Mouse (Mus musculus) heart, adult 18-20 months (tissue): ENCODE data around the gene Gm12166. TPM values are rescaled to one million over a fixed set of nuclear protein-coding genes. Genes with fewer than 3 reads are reported as not detected.

ENCODE experiments used
- DNase-seq, 2 experiments: peaks; one replicate each; pipeline ENCODE4 v3.0.0; 2021 to 2022; ENCODE audit warnings: mixed read lengths in 1 of 2
- long read RNA-seq, 2 experiments: library from polyadenylated mRNA; stranded (forward); transcript quantifications; one replicate each; pipeline ENCODE4 v2.0.0; 2021
- total RNA-seq, 2 experiments: library from RNA; stranded (reverse); gene quantifications; 2 replicates each; pipeline ENCODE4 v1.2.3; 2021

Gm12166 gene
- total RNA-seq = 1 to 10 TPM; 1.0 to 2.9 TPM
- long read RNA-seq, experiment 1, partial matches to known transcripts = 0 of 1 reads
- long read RNA-seq, experiment 1, other reads (novel, unspliced or antisense) = 0 of 1 reads
- long read RNA-seq, experiment 2 = 0 reads

GRCm38 (mm10) chr11:46052105-46052659, at the start of gene Gm12166:
Gene Gm12166, minus strand, starts transcription at chr11:46052321.
- peak; percentile 81 to 87 for DNase-seq

DNA sequence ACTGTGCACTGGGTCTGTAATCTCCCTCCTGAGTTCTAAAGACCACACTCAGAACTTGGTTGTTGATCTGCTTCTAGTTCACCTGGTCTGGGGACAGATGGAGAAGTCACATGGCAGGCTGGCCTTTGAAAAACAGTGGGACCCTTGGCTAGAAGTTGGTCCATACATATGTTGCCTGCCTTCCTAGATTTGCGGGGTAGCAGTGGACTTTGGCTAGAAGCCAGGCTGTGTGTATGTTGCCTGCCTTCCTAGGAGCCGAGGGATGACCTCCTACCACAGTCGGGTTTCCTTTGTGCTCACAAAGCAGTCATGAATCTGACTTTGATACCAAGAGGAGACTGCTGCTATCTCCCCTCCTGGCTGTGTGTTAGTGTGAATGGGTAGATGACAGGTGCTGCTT, 44.9 kb upstream of the Gm12166 start:
- DNase-seq = no peak

GRCm38 (mm10) chr11:46096265-46096649, 44.1 kb upstream of the Gm12166 start:
- no peak for DNase-seq

GRCm38 (mm10) chr11:46095477-46096264, 43.5 kb upstream of the Gm12166 start:
- DNase-seq = peak; percentile 69

- peak in 1 of 2 experiments; percentile 48 for DNase-seq
Measured at GRCm38 (mm10) chr11:46092121-46092520, 40.0 kb upstream of the Gm12166 start.

GRCm38 (mm10) chr11:46090951-46091667, 39.0 kb upstream of the Gm12166 start:
- DNase-seq = no peak

- DNase-seq = no peak
Measured at GRCm38 (mm10) chr11:46090036-46090725, 38.1 kb upstream of the Gm12166 start.

- peak in 1 of 2 experiments; percentile 40 for DNase-seq
Measured at GRCm38 (mm10) chr11:46089081-46089713, 37.1 kb upstream of the Gm12166 start.

DNA sequence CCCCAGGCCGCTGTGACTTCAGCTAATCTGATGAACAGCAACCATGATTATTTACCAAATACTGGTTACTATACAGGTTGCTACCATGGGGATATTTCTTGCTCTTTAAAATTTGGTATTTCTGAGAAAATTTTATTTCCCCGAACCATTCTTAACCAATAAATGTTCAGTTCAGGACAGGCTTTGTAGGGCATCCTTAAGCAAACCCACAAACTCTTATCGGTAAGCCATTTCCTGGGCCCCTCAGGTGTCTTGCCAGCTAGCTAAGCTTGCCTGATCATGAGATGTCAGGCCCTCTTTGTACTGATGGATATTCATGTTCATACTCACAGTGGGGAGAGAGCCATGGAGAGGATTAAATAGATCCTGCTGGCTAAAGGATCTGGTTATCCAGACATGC, 34.3 kb upstream of the Gm12166 start:
- no peak for DNase-seq

DNA sequence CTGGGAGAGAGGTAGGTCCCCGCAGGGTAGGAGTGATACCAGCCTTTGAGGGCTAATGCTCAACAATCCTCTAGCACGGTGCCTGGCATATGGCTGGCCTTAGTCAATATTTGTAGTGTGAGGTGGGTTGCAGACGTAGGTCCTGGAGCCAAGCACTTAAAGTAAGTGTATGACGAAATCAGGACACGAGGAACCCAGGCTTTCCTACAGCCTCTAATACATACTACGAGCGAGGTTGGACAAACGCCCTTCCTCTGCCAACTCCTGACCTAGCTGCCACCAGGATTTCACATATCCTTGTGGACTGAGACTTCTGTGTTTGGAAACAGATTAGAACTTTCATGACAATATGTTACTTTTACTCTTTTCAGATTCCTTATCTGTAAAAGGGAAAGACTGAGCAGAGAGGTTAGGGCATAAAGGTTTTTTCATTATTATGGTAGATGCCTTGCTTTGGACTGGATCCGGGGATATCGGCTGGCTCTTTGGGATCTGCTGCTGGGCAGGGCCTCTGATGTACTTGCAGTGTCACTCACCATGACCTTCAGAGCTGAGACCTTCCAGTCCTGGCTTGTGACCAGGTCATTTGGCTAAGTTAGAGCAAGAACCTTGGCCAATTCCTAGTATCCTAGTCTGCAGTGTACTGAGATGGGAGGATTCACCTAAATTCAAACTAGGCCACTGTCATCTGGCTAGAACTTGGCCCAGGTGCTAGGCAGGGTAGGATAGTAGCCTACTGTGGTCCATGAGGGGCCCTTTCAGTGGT, 33.5 kb upstream of the Gm12166 start:
- DNase-seq = peak; percentile 71 to 80

- DNase-seq = peak; percentile 52 to 59
Measured at GRCm38 (mm10) chr11:46084568-46084967, 32.4 kb upstream of the Gm12166 start.

DNA sequence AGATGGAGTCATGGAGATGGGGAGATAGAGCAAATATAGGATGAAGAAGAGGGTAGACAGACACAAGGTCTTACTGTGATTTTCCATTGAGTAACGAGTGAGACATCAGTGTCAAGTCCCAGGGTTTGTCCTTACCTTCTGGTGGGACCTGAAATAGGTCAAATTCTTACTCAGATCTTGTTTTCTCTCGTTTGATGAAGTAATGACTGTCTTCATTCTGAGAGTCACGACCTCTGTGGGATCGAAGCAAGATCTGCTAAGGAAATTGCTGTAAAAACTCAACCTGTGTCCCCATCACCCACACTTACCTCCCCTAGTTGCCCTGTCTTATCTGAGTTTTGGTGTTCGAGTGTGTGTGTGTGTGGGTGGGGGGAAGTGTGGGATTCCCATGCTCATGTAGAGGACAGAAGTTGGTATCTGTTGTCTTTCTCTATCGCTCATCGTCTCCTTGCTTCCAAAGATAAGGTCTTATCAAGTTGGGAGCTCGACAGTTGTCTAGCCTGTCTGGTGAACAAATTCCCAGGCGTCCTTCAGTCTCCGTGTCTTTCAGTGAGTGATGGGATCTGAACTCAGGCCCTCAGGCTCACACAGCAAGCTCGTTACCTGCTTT, 31.8 kb upstream of the Gm12166 start:
- DNase-seq = no peak

DNA sequence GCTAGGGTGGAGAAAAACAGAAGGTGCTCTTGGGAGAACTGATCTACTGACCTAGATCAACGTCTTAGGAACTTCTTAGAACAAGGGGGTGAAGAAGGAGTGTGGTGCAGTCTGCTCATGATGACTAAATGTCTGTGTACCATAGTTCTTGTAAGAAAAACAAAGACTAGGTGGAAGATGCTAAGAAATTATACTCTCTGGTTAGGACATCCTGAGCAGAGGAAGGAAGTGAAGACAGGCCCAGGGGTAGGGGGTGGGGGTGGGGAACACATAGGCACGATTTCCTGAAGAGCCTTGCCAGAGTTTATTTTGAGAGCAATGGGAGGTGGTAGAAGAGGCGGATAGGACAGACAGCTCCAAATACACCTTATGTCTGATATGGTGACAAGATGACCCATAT, 31.3 kb upstream of the Gm12166 start:
- DNase-seq = no peak

DNA sequence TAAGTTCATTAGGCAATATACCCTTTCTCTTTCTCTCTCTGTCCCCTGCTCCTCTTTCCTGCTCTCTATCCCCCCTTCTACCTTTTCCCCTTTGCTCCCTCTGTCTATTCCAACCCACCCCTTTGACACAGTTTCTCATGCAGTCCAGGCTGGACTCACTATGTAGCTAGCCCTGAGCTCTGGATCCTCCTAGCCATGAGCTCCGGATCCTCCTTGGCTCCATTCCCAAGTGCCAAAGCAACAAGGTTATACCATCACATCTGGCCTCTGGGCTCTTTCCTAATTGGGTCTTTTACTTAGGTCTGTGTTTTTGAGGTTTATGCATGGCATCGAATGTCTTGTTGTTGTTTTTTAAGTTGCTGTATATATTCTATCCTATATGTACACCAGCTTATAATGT, 29.0 kb upstream of the Gm12166 start:
- DNase-seq = no peak

DNA sequence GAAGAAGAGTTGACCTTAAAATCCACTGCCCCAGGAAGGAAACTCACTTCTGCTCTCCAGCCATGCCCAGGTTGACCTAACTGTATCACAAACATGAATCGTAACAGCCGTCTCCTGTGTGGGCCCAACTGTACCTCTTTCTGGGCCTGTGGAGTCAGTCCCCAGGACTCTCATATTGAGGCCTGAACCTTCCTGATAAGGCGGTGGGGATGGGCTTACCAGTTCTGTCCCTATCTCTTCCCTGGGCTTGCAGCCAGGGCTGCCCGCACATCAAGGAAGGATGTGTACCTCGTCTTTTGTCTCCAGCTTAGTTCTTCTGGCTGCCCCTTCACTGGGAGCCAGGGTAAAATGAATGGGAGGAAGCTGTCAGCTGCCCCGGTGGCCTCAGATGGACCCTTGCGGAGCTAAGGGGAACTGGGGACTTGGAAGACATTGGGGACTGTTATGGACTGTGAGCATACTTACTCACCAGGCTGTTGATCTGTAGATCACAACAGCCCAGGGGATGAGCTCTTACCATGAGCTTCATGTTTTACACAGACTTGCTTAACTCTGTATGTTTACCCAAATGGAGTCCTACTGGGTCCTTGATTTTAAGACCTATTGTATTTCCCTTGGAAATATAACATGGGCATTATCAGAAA, 25.7 kb upstream of the Gm12166 start:
- peak in 1 of 2 experiments; percentile 45 for DNase-seq

GRCm38 (mm10) chr11:46077304-46077703, 25.2 kb upstream of the Gm12166 start:
- DNase-seq = no peak

GRCm38 (mm10) chr11:46076442-46077158, 24.5 kb upstream of the Gm12166 start:
- DNase-seq = peak; percentile 42 to 57

DNA sequence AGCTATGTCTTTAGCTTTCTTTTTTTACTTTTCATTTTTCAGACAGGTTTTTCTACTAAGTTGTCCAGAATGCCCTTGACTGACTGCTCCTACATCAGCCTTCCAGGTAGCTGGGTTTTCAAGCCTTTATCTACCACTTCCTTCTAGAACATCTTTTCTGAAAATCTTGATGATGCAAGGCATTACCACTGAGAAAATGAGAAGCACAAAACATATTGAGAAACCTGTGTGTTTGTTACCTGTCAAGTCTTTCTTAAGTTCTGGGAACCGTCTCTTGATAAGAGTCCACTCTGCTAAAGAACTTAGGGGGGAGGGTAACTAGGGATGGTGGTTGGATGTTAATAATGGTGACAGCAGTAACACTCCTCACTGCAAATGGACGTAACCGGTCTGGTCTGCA, 23.4 kb upstream of the Gm12166 start:
- DNase-seq = no peak
